Mouse (Mus musculus) layer of hippocampus, adult 6 months (tissue): ENCODE data around the gene Lpar6. TPM values are rescaled to one million over a fixed set of nuclear protein-coding genes. Genes with fewer than 3 reads are reported as not detected.

Experiments used
- long read RNA-seq, 2 experiments: library from polyadenylated mRNA; unstranded; transcript quantifications; one replicate each; pipeline ENCODE4 v2.0.0; 2019 to 2020
- microRNA-seq: library from miRNA; unstranded; fragments of <30 nt; microRNA quantifications from one replicate; pipeline ENCODE4 v1.2.0, GENCODE M21; 2020
- polyA plus RNA-seq: library from polyadenylated mRNA; unstranded; fragments of <200 nt; fragmentation: Nextera tagmentation; gene quantifications from 2 replicates; pipeline ENCODE4 v1.2.3, GENCODE M21; 2021

Gene Lpar6
- 1.1 and 1.2 TPM in 2 replicates for polyA plus RNA-seq
- long read RNA-seq, experiment 1, full-length matches to known transcripts: 7 of 7 reads
- long read RNA-seq, experiment 1, partial matches to known transcripts: 0 of 7 reads
- long read RNA-seq, experiment 1, other reads (novel, unspliced or antisense): 0 of 7 reads
- long read RNA-seq, experiment 2, full-length matches to known transcripts: 23 of 23 reads
- long read RNA-seq, experiment 2, partial matches to known transcripts: 0 of 23 reads
- long read RNA-seq, experiment 2, other reads (novel, unspliced or antisense): 0 of 23 reads

GRCm38 (mm10) chr14:73237848-73238321, at the start of gene Lpar6:
Lpar6 (plus strand) TSS chr14:73237895.

Small RNA genes within 50 kb of the gene (microRNA-seq; reads per million reads assigned to microRNA genes)
- gene Mir687: not detected

Other genes with a start within 250 kb of the Lpar6 start
- gene Cysltr2, start 188.8 kb upstream of the Lpar6 start, polyA plus RNA-seq: 0.18 and 0.33 TPM in 2 replicates
- gene Rcbtb2, start 114.9 kb upstream of the Lpar6 start, polyA plus RNA-seq: 22.6 and 29.1 TPM in 2 replicates
- 10.0 and 11.9 TPM in 2 replicates for gene Rb1, start 87.9 kb downstream of the Lpar6 start, polyA plus RNA-seq
- gene Itm2b, start 147.4 kb downstream of the Lpar6 start, polyA plus RNA-seq: 2,014 and 2,213 TPM in 2 replicates